Mouse (Mus musculus) thymus, adult 2 months (tissue): ENCODE measurements around the gene Ppm1n. TPM values are rescaled to one million over a fixed set of nuclear protein-coding genes. Genes with fewer than 3 reads are reported as not detected.

Experiments used
- DNase-seq: peaks from one replicate; pipeline ENCODE4 v3.0.0; 2021
- H3K27ac ChIP-seq: fragments of 200-500 bp; 2 replicates; pipeline ENCODE4 v1.5.1; 2012; ENCODE audit warnings: low read length, control low read depth; ENCODE audit not compliant: control insufficient read depth, insufficient read depth
- H3K27me3 ChIP-seq: fragments of 200-500 bp; 2 replicates; pipeline ENCODE4 v1.6.1; 2012; ENCODE audit warnings: mild to moderate bottlenecking, low read length, moderate library complexity, mixed read lengths; ENCODE audit not compliant: control insufficient read depth, insufficient read depth
- H3K36me3 ChIP-seq: fragments of 200-500 bp; 2 replicates; pipeline ENCODE4 v1.6.1; 2012; ENCODE audit warnings: mild to moderate bottlenecking, low read length, moderate library complexity; ENCODE audit not compliant: control insufficient read depth, insufficient read depth
- H3K4me1 ChIP-seq: fragments of 200-500 bp; replicated peaks from 2 replicates; pipeline ENCODE4 v1.6.1; 2012; ENCODE audit warnings: low read length; ENCODE audit not compliant: control insufficient read depth, insufficient read depth
- H3K4me3 ChIP-seq: fragments of 200-500 bp; 2 replicates; pipeline ENCODE4 v1.5.1; 2012; ENCODE audit warnings: mild to moderate bottlenecking, low read length, control low read depth, moderate library complexity; ENCODE audit not compliant: control insufficient read depth, insufficient read depth
- CTCF ChIP-seq: fragments of 200-500 bp; IDR thresholded peaks from 2 replicates; pipeline ENCODE4 v1.5.1; 2012; ENCODE audit warnings: mild to moderate bottlenecking, control low read depth, low read length, moderate library complexity, borderline replicate concordance; ENCODE audit not compliant: control insufficient read depth, poor library complexity, insufficient read depth; ENCODE audit errors: extremely low read depth
- POLR2A ChIP-seq: fragments of 200-500 bp; IDR thresholded peaks from 2 replicates; pipeline ENCODE4 v1.6.1; 2012; ENCODE audit warnings: mild to moderate bottlenecking, low read length, control low read depth, moderate library complexity; ENCODE audit not compliant: control insufficient read depth, poor library complexity, insufficient read depth; ENCODE audit errors: extremely low read depth
- WGBS: fragments of 180-500 bp; shearing (Covaris S2); methylation state at CpG from one replicate; pipeline ENCODE4 v1.1.7; 2018; 5-methylcytosine and 5-hydroxymethylcytosine counted together
- polyA plus RNA-seq: library from polyadenylated mRNA; depleted of rRNA; stranded (reverse); fragments of >200 nt; gene quantifications from 2 replicates; pipeline ENCODE4 v1.2.3, GENCODE M21; 2012

Ppm1n gene
- polyA plus RNA-seq, 1 experiment, result 0.63 TPM

GRCm38 (mm10) chr7:19265928-19266822 lies 13.7 kb downstream of the Ppm1n start:
- TF ChIP-seq CTCF (no peak), POLR2A (no peak)
- Histone ChIP-seq H3K27me3 (no peaks in the 10 kb centered on the region), H3K4me3 (no peak overlapping the region), H3K27ac (peak overlapping the region; percentile 53), H3K4me1 (peaks cover 51% of the 10 kb centered on the region), H3K36me3 (peaks cover 23% of the 10 kb centered on the region; the same call in 1 of the 2 replicates)
- 9% methylated on average over 10 of the region's 10 CpGs for WGBS
- peak; percentile 56 for DNase-seq

GRCm38 (mm10) chr7:19265147-19265546 lies 14.7 kb downstream of the Ppm1n start:
- H3K27ac ChIP-seq, result peak overlapping the region; percentile 31; the same call in 1 of the 2 replicates
- 90% methylated on average over 7 of the region's 7 CpGs for WGBS
- no peak for TF ChIP-seq CTCF
- no peak for TF ChIP-seq POLR2A

GRCm38 (mm10) chr7:19258336-19258735 lies 21.5 kb downstream of the Ppm1n start:
- peaks cover 42% of the 10 kb centered on the region for H3K36me3 ChIP-seq
- 92% methylated on average over 3 of the region's 3 CpGs for WGBS
- H3K27ac ChIP-seq, result no peak overlapping the region
- H3K4me1 ChIP-seq, result peaks cover 26% of the 10 kb centered on the region
- no peak for DNase-seq
- TF ChIP-seq CTCF (no peak), POLR2A (no peak)
- no peak overlapping the region for H3K4me3 ChIP-seq
- H3K27me3 ChIP-seq, result no peaks in the 10 kb centered on the region

More at GRCm38 (mm10) chr7:19265147-19265546, 14.7 kb downstream of the Ppm1n start:
- Histone ChIP-seq H3K27me3 (no peaks in the 10 kb centered on the region), H3K36me3 (peaks cover 27% of the 10 kb centered on the region; the same call in 1 of the 2 replicates), H3K4me3 (no peak overlapping the region), H3K4me1 (peaks cover 53% of the 10 kb centered on the region)
- DNase-seq, result no peak

- Histone ChIP-seq H3K27me3 (no peaks in the 10 kb centered on the region), H3K4me3 (no peak overlapping the region), H3K36me3 (peaks cover 39% of the 10 kb centered on the region), H3K4me1 (peaks cover 26% of the 10 kb centered on the region), H3K27ac (0 out of 2 replicates have a peak overlapping the region, but pooled peaks have one; percentile 23)
- DNase-seq, result peak; percentile 21
- no peak for TF ChIP-seq CTCF
- no peak for TF ChIP-seq POLR2A
- 68% methylated on average over 11 of the region's 11 CpGs for WGBS
Observed at GRCm38 (mm10) chr7:19257390-19258022, 22.4 kb downstream of the Ppm1n start.

- TF ChIP-seq POLR2A, result no peak
- no peak for TF ChIP-seq CTCF
- DNase-seq, result peak; percentile 30
- WGBS, result 22% methylated on average over 7 of the region's 7 CpGs
- H3K4me1 ChIP-seq, result peaks cover 26% of the 10 kb centered on the region
- no peak overlapping the region for H3K27ac ChIP-seq
- H3K36me3 ChIP-seq, result peaks cover 31% of the 10 kb centered on the region
- no peak overlapping the region for H3K4me3 ChIP-seq
- no peaks in the 10 kb centered on the region for H3K27me3 ChIP-seq
Observed at GRCm38 (mm10) chr7:19256567-19256966, 23.3 kb downstream of the Ppm1n start.

GRCm38 (mm10) chr7:19255395-19255794 lies 24.5 kb downstream of the Ppm1n start:
- H3K27ac ChIP-seq, result no peak overlapping the region
- peaks cover 19% of the 10 kb centered on the region for H3K4me1 ChIP-seq
- 92% methylated on average over 17 of the region's 17 CpGs for WGBS
- no peaks in the 10 kb centered on the region for H3K27me3 ChIP-seq
- DNase-seq, result no peak
- peaks cover 26% of the 10 kb centered on the region for H3K36me3 ChIP-seq
- TF ChIP-seq CTCF (no peak), POLR2A (no peak)
- no peak overlapping the region for H3K4me3 ChIP-seq
